Mouse (Mus musculus) frontal cortex, postnatal 25 days (tissue): ENCODE results near the gene Ccdc9.

Experiments used
- DNase-seq, 2 experiments: peaks; one replicate each; pipeline ENCODE4 v3.0.0; 2022; ENCODE audit warnings: low spot score in 2 of 2

Gene Ccdc9

DNA sequence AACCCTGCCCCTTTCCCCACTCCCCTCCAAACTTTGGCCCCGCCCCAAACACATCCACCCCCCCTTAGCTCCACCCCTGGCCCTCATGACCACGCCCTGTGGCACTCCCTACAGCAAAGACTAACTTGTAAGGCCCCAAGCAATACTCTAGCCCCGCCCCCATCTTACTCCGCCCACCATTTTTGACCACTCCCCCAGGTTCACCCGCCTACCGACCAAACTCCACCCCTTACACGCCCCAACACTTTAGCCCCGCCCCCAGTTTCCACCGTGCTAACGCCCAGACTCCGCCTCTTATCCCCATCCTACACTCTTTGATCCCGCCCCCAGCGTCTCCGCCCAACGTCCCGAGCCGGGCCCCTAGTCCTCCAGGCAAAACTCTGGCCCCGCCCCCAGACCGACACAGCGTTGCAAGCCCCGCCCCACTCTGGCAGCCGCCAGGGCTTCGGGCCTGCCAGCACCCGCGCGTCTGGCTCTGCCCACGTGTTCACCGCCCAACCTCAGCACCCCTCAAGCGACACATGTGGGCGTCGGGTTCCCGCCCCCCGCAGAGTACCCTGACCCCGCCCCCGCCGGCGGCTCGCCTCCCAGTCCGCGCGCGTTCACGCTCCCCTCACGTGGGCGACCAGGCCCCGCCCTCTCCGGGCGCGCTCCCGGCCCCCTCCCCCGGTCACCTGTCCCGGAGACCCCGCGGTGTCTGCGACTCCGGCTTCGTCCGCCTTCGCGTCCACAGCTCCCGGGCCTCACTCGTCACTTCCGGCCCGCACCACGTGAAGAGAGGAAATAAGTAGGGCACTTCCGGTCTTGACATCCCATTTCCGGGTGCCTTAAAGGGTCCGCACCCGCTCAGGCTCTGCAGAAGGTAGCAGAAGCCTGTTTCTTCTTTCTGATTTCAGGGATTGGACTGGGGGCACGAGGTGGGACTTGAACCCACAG is at the start of gene Ccdc9:
Gene Ccdc9 (minus strand): TSS at position 770 of the 936 bp plus-strand sequence.
- DNase-seq = peak; percentile 96 to 98

DNA sequence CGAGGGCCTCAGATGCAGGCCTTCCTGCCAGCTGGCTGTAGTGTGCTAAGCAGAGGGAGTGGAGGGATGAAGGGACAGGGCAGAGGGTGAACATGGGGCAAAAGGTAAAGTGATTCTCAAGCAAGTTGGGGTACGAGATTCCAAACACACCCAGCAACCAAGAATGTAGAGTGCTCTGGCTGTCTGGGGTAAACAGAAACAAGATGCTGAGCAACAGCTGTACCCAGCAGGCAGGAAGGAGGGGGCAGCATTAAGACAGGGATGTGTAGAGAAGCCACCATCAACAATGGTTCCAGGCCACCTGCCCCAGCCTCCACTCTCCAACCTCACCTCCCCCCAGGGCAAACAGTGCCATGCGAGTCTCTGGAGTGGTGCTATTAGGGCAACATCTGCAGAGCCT is 42.6 kb upstream of the Ccdc9 start:
- no peak for DNase-seq

DNA sequence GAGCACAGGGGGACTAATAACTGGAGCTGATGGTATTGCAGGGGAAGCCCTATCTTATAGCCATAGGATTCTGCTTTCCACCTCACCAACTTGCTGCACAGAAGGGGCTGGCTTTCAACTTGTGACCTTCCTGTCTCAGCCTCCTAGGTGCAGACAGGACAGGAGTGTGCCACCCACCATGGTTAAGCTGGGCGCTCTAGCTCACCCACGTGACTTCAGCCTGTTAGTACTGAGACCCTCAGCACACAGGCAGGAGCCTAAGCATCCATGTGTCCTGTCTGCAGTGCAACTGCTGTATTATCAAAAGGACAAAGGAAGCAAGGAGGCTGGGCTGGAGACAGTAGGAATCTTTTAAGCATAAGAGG is 40.0 kb upstream of the Ccdc9 start:
- no peak for DNase-seq

DNA sequence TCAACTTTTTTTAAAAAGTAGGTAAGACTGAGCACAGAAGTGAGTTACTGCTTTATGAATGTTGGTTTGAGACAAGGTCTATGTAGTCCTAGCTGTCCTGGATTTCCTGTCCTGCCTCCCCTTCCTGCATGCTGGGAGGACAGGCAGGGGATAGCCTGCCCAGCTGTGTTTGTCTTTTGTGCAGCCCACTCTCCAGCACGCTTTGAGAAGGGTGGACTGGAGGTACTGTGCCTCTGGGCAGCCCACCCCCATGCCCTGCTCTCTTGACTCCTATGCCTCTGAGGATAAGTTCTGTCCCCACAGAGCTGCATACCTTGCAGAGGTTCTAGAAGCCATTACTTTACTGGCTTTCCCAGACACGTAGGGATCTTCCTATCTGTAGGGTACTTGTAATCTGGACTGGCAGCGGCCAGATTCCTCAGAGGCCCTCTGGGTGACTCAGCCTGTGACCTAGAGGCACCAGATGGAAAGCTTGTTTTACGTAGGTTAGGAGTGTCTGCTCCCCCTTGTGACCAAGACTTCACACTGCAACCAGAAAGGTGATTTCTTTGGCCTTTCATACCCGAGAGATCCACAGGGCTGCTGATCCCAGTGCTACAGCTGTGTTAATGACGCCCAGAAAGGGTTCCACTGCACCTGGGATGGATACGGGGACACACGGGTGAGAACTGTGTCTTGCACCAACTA is 39.5 kb upstream of the Ccdc9 start:
- peak in 1 of 2 experiments; percentile 26 for DNase-seq

DNA sequence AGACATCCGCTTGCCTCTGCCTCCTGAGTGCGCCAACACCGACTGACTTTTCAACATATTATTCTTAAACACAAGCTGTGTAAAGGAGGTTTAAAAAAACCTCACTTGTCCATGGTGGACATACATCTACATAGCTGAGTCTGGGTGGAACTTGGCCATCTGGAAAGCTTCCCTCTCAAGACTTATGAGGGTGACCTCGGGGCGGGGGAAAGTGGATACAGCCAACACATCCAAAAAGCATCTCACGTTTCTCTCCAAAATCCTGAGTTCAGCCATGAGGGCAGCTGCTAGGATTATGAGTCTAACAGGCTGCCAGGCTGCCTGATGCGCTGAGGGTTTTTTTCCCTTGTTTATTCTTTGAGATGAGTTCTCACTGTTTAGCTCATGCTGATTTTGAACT is 38.1 kb upstream of the Ccdc9 start:
- DNase-seq = no peak

DNA sequence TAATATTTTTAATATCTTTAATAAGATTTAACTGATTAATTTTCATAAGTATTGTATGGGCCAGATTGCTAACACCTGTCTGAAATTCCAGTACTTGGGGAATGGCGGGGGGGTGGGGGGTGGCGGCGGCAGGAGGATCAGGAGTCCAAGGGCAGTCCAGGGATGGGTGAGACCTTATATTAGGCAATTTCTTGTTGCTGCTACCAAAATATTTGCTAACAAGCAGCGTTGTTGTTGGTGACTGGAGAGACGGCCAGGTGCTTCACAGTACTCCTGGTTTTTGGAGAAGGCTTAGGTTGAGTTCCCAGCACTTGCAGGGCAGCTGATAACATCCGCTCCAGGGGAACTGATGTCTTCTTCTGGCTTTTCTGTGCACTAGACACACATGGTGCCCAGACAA is 33.9 kb upstream of the Ccdc9 start:
- no peak for DNase-seq

DNA sequence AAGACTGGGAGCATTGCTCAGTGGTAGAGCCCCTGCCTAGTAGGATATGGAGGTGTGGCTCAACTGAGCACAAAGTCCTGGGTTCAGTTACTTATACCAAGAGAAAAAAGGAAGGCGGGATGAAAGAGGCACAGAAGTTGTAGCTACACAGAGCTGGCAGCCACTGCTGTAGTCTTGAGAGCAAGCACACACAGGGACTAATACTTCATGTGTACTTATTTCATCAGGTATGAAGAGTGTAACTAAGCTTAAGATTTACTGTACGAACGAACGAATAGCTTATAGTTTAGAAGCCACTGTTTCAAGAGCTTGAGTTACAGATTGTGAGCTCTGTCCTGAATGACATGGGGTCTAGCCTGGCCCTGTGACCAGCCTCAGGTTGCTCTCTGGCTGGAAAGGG is 32.6 kb upstream of the Ccdc9 start:
- DNase-seq = no peak

DNA sequence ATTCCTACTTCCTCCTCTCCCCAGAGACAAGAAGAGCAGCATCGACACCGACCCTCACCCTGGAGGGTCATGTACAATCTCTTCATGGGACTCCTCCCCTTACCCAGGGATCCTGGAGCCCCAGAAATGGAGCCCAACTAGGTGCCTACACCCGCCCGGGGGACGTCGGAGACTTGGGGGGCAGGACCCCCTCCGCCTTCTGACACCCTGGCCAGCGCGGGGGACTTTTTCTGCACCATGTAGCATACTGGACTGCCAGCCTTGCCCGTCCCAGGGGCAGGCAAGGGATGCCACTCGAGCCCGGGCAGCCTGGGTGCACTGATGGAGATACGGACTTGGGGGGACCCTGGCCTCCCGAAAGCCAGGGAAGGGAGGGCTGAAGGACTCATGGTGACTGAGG is 30.5 kb upstream of the Ccdc9 start:
- no peak for DNase-seq

DNA sequence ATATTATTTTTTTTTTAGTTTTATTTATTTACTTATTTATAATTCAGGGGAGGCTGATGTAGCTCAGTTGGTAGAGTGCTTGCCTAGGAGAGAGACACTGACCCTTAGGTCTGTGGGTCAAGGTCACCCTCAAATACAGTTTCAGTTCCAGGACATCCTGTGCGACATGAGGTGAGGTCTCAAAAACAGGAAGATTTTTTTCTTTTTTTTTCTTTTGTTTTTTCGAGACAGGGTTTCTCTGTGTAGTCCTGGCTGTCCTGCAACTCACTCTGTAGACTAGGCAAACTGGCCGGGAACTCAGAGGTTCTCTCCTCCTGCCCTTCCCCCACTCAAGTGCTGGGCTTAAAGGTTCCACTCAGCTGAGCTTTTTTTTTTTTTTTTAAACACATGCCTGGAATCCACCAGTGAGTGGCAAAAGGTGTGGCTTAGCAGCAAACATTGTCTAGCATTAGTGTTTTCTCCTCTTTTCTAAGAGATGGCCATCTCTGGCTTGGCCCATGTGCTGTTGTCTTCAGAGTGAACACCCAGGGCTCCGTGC is 28.7 kb upstream of the Ccdc9 start:
- no peak for DNase-seq

DNA sequence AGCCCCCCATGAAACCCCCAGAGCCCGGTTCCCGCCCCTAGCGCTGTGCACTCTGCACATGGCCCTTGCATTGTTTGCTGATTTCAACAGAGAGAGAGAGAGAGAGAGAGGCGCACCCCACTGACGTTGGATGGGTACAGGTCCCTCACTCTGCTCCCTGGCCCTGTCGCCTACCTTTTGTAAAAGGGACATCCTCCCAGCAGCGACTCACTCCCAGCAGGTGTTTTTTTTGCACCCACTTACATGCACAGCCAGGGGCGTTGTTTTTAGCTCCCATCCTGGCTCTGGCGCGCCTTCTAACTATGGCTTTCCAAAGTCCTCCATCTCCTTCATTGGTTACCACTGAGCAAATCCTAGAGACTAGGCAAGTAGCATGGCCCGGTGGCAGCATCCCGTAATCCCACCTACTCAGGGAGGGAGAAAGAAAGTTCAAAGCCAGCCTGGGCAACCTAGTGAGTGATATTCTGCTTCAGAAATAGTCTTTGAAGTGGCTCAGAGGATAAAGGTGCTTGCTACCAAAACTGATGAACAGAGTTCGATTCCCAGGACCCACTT is 27.7 kb upstream of the Ccdc9 start:
- no peak for DNase-seq

DNA sequence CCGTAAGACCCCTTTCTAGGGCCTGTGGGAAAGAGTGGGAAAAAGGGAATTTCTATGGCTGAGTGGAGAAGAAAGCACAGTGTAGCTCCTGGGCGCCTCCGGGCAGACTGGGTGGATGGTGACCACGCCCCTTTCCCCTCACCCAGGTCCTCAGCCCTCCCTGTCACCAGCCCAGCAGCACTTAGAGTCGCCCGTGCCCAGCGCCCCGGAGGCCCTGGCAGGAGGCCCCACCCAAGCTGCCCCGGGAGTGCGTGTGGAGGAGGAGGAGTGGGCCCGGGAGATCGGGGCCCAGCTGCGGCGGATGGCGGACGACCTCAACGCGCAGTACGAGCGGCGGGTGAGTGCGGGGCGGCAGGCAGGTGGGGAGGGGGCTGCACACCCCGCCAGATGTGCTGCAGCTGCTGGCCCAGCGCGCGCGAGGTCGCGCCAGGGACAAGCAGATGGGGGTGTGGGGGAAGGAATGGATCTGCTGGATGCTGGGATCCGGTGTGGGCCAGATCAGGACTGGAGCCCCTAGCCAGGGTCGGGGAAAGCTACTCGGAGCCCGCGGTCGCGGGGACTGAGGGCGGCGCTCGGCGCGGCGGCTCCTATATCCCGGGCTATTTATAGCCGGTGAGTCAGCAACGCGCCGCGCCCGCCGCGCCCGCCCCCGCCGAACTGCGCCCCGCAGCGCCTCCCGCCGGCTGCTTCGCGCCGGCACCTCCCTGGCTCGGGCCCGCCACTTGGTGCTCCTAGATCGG is 27.1 kb upstream of the Ccdc9 start:
- peak; percentile 60 to 72 for DNase-seq

DNA sequence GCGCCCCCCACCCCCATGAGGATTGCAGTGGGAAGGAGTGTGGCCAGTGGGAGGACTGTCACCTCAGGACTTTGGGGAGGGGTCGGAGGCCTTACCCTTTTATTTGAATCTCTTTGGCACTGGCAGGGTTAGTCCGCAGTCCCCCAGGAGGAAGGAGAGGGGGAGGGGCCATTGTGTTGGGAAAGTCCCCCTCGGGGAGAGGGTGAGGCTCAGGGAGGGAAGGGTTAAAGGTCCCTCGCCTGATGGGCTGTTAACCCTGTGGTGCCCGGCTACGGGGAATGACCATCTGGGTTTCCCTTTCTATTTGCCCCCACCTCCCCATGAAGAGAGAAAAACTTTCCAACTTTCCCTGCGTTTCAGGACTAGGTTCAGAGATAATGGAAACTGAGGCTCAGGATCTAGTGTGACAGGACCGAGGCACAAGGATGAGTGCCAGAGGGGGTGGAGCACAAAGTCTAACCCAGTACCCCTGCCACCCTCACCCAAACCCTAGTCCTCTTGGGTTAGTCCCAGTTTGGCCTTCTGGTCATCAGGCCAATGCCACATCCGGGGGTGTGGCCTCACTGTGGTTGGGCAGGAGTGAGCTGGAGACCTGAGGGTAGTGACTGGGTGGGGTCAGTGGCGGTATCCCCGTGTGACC is 26.2 kb upstream of the Ccdc9 start:
- DNase-seq = peak in 1 of 2 experiments; percentile 11

DNA sequence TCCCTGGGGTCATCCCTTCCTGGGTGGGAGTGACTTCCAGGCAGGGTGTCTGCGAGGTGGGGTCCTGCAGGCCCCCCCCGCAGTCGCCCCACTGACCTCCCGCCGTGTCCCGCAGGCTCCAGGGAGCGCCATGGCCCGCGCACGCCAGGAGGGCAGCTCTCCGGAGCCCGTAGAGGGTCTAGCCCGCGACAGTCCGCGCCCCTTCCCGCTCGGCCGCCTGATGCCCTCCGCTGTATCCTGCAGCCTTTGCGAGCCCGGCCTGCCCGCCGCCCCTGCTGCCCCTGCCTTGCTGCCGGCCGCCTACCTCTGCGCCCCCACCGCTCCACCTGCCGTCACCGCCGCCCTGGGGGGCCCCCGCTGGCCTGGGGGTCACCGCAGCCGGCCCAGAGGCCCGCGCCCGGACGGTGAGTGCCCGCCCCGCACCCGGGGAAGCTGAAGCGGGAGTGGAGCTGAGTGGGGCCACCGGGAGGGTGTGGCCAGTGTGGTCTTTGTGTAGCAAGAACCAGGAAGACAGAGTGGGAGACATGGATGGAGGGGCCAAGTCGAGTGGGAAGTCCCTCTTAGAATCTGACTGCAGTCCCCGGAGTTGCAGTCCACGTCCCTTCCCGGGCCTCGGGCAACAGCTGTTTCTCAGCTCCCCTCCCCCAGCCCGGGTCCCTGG is 25.5 kb upstream of the Ccdc9 start:
- DNase-seq = no peak

DNA sequence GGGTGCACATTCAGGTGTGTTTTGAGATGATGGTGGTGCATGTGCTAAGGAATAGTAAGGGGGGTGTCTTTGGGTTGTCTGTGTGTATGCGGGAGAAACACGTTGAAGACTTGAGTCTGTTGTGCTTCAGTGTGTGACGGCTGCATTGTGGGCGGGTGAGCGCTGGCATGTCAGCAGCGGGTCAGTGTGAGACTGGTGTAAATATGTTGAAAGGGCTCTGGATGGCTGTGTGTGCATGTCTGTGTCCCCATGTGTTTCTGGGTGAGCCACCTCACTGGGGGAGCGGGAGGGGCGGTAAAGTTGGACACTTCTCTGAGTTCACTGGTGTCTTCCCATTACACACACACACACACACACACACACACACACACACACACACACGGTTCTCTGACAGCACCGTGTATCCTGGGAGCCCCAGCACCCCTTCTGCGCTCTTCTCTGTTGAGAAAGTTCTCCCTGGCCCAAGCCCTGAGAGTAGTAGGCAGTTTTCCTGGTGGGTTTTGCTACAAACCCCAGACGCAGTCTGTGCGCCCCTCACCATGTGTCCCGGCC is 24.9 kb upstream of the Ccdc9 start:
- peak in 1 of 2 experiments; percentile 14 for DNase-seq

DNA sequence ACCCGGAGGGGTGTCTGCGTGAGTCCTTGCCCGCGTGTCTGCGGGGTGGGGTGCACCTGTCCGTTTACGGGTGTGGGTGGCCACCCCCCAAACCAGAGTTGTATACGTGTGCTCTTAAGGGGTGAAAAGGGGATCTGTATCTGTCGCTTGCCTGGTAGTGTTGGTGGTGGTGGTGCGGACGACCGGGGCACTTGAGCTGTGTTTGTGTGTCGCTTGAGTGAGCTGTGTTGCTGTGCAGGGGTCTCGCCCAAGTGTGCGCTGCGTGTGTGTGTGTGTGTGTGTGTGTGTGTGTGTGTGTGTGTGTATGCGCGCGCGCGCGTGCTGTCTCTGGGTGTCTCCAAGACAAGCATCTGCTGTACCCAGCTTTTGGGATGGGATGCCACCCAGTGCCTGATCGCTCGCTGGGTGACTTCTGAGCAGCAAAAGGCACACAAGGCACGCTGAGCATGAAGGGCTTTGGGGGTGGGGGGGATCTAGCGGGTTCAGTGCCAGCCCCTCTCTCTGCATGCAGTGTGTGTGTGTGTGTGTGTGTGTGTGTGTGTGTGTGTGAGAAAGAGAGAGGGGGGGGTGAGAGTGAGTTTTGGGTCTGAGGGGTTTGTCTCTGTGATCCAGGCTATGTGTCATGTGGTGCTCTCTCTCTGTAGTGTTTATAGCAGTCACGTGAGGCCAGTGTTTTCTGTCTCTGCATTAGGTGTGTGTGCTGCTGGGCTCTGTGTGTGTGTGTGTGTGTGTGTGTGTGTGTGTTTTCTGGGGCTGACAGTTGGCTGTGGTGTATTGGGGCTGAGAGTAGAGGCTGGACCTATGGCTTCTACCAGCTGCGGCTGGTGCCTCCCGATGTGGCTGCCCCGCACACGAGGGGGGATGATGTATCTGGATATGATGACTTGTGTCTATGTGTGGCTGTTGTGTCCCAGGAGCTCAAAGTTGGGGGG is 24.2 kb upstream of the Ccdc9 start:
- peak in 1 of 2 experiments; percentile 38 for DNase-seq

DNA sequence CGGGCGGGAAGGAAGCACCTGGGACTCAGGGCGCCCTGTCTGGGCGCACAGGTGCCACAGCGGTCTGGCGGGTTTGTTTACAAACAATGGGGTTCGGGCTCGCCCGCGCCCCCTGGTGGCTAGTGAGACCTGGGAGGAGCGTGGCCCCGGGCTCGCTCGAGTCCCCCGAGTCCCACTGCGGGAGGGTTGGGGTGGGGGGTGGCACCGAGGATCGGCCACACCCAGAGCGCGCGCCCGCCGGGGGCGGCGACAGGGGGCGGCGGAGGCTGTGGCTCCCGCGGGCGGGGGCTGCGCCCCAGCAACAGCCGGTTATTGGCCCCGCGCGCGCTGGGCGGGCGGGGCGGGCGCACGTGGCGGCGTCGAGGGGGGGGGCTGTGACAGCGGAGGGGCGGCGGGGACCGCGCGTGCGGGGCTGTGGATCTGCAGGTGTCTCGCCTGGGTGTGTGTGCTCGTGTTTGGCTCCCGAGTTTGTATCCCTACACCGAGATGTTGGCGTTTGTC is 23.5 kb upstream of the Ccdc9 start:
- peak; percentile 71 for DNase-seq

DNA sequence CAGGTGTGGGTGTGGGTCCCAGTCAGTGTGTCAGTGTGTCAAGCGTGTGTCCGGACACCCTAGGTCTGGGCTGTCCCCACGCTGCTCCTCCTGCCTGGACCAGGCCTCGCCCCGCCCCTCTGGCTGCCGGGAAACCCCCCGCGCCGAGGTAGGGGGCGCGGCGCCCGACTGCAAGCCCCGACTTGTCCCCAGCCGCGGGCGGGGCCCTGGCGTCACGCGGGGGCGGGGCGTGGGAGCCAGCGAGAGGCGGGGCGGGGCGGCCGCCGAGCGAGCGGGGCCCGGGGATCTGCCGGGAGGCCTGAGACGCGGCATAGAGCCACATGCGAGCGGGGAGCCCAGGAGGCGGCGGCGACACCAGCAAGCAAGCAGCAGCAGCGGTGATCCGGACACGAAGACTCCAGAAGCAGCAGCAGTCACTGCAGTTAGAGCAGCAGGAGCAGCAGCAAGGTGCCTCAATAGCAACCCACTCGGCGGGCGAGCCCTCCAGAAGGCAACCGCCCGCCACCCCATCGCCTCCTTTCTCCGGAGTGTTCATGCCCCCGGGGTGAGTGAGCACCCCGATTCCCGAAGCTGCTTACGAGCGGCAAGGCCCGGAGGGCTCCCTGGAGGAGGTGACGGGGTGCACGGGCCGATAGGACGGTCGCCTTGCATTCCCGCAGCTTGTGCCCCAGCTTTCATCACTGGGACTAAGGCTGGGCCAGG is 22.9 kb upstream of the Ccdc9 start:
- peak; percentile 65 to 69 for DNase-seq

DNA sequence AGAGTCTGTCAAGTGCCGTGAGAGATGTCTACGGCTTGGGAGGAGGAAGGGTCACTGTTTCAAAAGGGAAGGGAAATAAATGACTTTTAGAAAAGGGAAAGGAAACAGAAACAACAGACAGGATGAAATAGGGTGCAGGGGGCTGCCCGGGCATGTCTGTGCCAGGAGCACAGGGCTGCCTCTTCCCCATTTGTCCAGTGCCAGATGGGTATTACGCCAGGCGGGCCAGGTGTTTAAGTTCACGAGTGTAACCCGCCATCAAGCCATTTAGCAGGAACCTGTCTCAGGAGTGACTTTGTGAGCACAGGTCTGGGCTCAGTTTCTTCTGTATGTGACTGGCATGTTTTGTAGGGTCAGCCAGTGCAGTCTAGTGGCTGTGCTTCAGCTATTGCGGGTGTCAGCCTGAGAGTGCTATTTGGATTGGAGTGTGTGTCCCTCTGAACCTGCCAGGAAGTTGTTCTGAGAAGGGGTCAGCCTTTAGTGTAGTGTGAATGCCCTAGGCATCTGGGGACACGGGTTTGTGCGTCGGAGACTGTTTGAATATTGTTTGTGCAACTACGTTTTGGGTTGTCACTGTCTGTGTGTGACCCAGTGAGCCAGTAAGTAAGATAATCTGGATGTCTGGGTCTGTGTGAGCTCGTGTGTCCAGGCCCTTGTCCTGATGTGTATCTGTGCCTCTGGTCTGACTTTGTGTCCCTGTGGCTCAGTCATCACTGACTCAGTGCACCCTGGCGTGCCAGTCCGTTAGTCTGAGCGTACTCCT is 22.1 kb upstream of the Ccdc9 start:
- DNase-seq = no peak
